Mouse (Mus musculus): ENCODE measurements around the gene Msrb3. TPM values are rescaled to one million over a fixed set of nuclear protein-coding genes. Genes with fewer than 3 reads are reported as not detected.

Gene Msrb3
- polyA plus RNA-seq, 1 experiment: 3.9 TPM

GRCm38 (mm10) chr10:120792191-120792765 is 106.6 kb downstream of the Msrb3 start:
- TF ChIP-seq CTCF (IDR thresholded peaks at IDR 0.05; ENCODE audit: extremely low read depth, insufficient read length, insufficient replicate concordance, low read depth, low read length) (no peak), POLR2A (IDR thresholded peaks at IDR 0.05; ENCODE audit: low read depth, low read length) (no peak)
- no peaks in the 10 kb centered on the region for H3K27me3 ChIP-seq (ENCODE audit: control insufficient read depth, insufficient read depth, low read length)
- H3K36me3 ChIP-seq (ENCODE audit: control insufficient read depth, insufficient read depth, low read length): no peaks in the 10 kb centered on the region
- 69% methylated on average over 11 of the region's 11 CpGs for WGBS
- H3K27ac ChIP-seq (ENCODE audit: insufficient read depth, low read depth, low read length): no peak overlapping the region
- H3K4me1 ChIP-seq (ENCODE audit: control insufficient read depth, insufficient read depth, insufficient read length, low read length): no peaks in the 10 kb centered on the region
- H3K4me3 ChIP-seq (ENCODE audit: low read depth, low read length): no peak overlapping the region

- H3K36me3 ChIP-seq (ENCODE audit: control insufficient read depth, insufficient read depth, low read length): no peaks in the 10 kb centered on the region
- H3K4me1 ChIP-seq (ENCODE audit: control insufficient read depth, insufficient read depth, insufficient read length, low read length): no peaks in the 10 kb centered on the region
- TF ChIP-seq POLR2A (IDR thresholded peaks at IDR 0.05; ENCODE audit: low read depth, low read length) (no peak), CTCF (IDR thresholded peaks at IDR 0.05; ENCODE audit: extremely low read depth, insufficient read length, insufficient replicate concordance, low read depth, low read length) (no peak)
- no peaks in the 10 kb centered on the region for H3K27me3 ChIP-seq (ENCODE audit: control insufficient read depth, insufficient read depth, low read length)
- no peak overlapping the region for H3K27ac ChIP-seq (ENCODE audit: insufficient read depth, low read depth, low read length)
- WGBS: 83% methylated on average over 11 of the region's 11 CpGs
- no peak overlapping the region for H3K4me3 ChIP-seq (ENCODE audit: low read depth, low read length)
Measured at GRCm38 (mm10) chr10:120791438-120791837, 107.5 kb downstream of the Msrb3 start.

GRCm38 (mm10) chr10:120787202-120787601 is 111.7 kb downstream of the Msrb3 start:
- Histone ChIP-seq H3K4me3 (ENCODE audit: low read depth, low read length) (no peak overlapping the region), H3K36me3 (ENCODE audit: control insufficient read depth, insufficient read depth, low read length) (no peaks in the 10 kb centered on the region), H3K27me3 (ENCODE audit: control insufficient read depth, insufficient read depth, low read length) (no peaks in the 10 kb centered on the region), H3K4me1 (ENCODE audit: control insufficient read depth, insufficient read depth, insufficient read length, low read length) (no peaks in the 10 kb centered on the region), H3K27ac (ENCODE audit: insufficient read depth, low read depth, low read length) (no peak overlapping the region)
- WGBS: 41% methylated on average over 10 of the region's 10 CpGs
- TF ChIP-seq CTCF (IDR thresholded peaks at IDR 0.05; ENCODE audit: extremely low read depth, insufficient read length, insufficient replicate concordance, low read depth, low read length) (no peak), POLR2A (IDR thresholded peaks at IDR 0.05; ENCODE audit: low read depth, low read length) (no peak)

- Histone ChIP-seq H3K4me3 (ENCODE audit: low read depth, low read length) (no peak overlapping the region), H3K27me3 (ENCODE audit: control insufficient read depth, insufficient read depth, low read length) (no peaks in the 10 kb centered on the region), H3K36me3 (ENCODE audit: control insufficient read depth, insufficient read depth, low read length) (no peaks in the 10 kb centered on the region), H3K27ac (ENCODE audit: insufficient read depth, low read depth, low read length) (no peak overlapping the region), H3K4me1 (ENCODE audit: control insufficient read depth, insufficient read depth, insufficient read length, low read length) (no peaks in the 10 kb centered on the region)
- TF ChIP-seq POLR2A (IDR thresholded peaks at IDR 0.05; ENCODE audit: low read depth, low read length) (no peak), CTCF (IDR thresholded peaks at IDR 0.05; ENCODE audit: extremely low read depth, insufficient read length, insufficient replicate concordance, low read depth, low read length) (no peak)
- 59% methylated on average over 5 of the region's 5 CpGs for WGBS
Measured at GRCm38 (mm10) chr10:120784516-120784915, 114.4 kb downstream of the Msrb3 start.

GRCm38 (mm10) chr10:120783393-120783792 is 115.5 kb downstream of the Msrb3 start:
- H3K27ac ChIP-seq (ENCODE audit: insufficient read depth, low read depth, low read length): no peak overlapping the region
- no peaks in the 10 kb centered on the region for H3K36me3 ChIP-seq (ENCODE audit: control insufficient read depth, insufficient read depth, low read length)
- no peaks in the 10 kb centered on the region for H3K4me1 ChIP-seq (ENCODE audit: control insufficient read depth, insufficient read depth, insufficient read length, low read length)
- H3K4me3 ChIP-seq (ENCODE audit: low read depth, low read length): no peak overlapping the region
- TF ChIP-seq POLR2A (IDR thresholded peaks at IDR 0.05; ENCODE audit: low read depth, low read length): no peak
- TF ChIP-seq CTCF (IDR thresholded peaks at IDR 0.05; ENCODE audit: extremely low read depth, insufficient read length, insufficient replicate concordance, low read depth, low read length): no peak
- H3K27me3 ChIP-seq (ENCODE audit: control insufficient read depth, insufficient read depth, low read length): no peaks in the 10 kb centered on the region
- 87% methylated on average over 9 of the region's 9 CpGs for WGBS

- Histone ChIP-seq H3K36me3 (ENCODE audit: control insufficient read depth, insufficient read depth, low read length) (no peaks in the 10 kb centered on the region), H3K4me3 (ENCODE audit: low read depth, low read length) (no peak overlapping the region), H3K27me3 (ENCODE audit: control insufficient read depth, insufficient read depth, low read length) (no peaks in the 10 kb centered on the region), H3K27ac (ENCODE audit: insufficient read depth, low read depth, low read length) (no peak overlapping the region), H3K4me1 (ENCODE audit: control insufficient read depth, insufficient read depth, insufficient read length, low read length) (no peaks in the 10 kb centered on the region)
- no peak for TF ChIP-seq CTCF (IDR thresholded peaks at IDR 0.05; ENCODE audit: extremely low read depth, insufficient read length, insufficient replicate concordance, low read depth, low read length)
- no peak for TF ChIP-seq POLR2A (IDR thresholded peaks at IDR 0.05; ENCODE audit: low read depth, low read length)
- 91% methylated on average over 3 of the region's 3 CpGs for WGBS
Measured at GRCm38 (mm10) chr10:120777499-120777898, 121.4 kb downstream of the Msrb3 start.

GRCm38 (mm10) chr10:120775361-120775760 is 123.5 kb downstream of the Msrb3 start:
- H3K27me3 ChIP-seq (ENCODE audit: control insufficient read depth, insufficient read depth, low read length): no peaks in the 10 kb centered on the region
- TF ChIP-seq CTCF (IDR thresholded peaks at IDR 0.05; ENCODE audit: extremely low read depth, insufficient read length, insufficient replicate concordance, low read depth, low read length) (no peak), POLR2A (IDR thresholded peaks at IDR 0.05; ENCODE audit: low read depth, low read length) (no peak)
- 22% methylated on average over 4 of the region's 4 CpGs for WGBS

More at GRCm38 (mm10) chr10:120775361-120775760, 123.5 kb downstream of the Msrb3 start:
- H3K27ac ChIP-seq (ENCODE audit: insufficient read depth, low read depth, low read length): no peak overlapping the region
- H3K4me3 ChIP-seq (ENCODE audit: low read depth, low read length): no peak overlapping the region
- H3K4me1 ChIP-seq (ENCODE audit: control insufficient read depth, insufficient read depth, insufficient read length, low read length): no peaks in the 10 kb centered on the region
- H3K36me3 ChIP-seq (ENCODE audit: control insufficient read depth, insufficient read depth, low read length): no peaks in the 10 kb centered on the region
